Mouse (Mus musculus) stomach, embryonic 15.5 days (tissue): ENCODE data around the gene Hsdl2. TPM values are rescaled to one million over a fixed set of nuclear protein-coding genes. Genes with fewer than 3 reads are reported as not detected.
"Not testable (repeated sequence)": the region's sequence is repeated elsewhere in the genome, so short reads cannot be mapped to it uniquely, and the experiment has no call there.

Source experiments
- ATAC-seq: fragments of 200-750 bp; cut with Nextera tagmentation; 2 replicates; pipeline ENCODE4 v1.8.0; 2017; ENCODE audit warnings: low read depth, moderate number of reproducible peaks, moderate TSS enrichment; ENCODE audit not compliant: insufficient read depth, low FRiP score
- H3K27ac ChIP-seq: fragments of 300-500 bp; sonication (generic); 2 replicates; pipeline ENCODE4 v1.5.1; 2015; ENCODE audit warnings: mild to moderate bottlenecking, inconsistent platforms
- H3K27me3 ChIP-seq: fragments of 300-500 bp; sonication (generic); replicated peaks from 2 replicates; pipeline ENCODE4 v1.6.1; 2015; ENCODE audit warnings: inconsistent platforms
- H3K36me3 ChIP-seq: fragments of 300-500 bp; sonication (generic); 2 replicates; pipeline ENCODE4 v1.6.1; 2015; ENCODE audit warnings: inconsistent platforms
- H3K4me1 ChIP-seq: fragments of 300-500 bp; sonication (generic); 2 replicates; pipeline ENCODE4 v1.6.1; 2015; ENCODE audit warnings: inconsistent platforms
- H3K4me2 ChIP-seq: fragments of 300-500 bp; sonication (generic); 2 replicates; pipeline ENCODE4 v1.6.1; 2015; ENCODE audit warnings: mild to moderate bottlenecking, inconsistent platforms
- H3K4me3 ChIP-seq: fragments of 300-500 bp; sonication (generic); replicated peaks from 2 replicates; pipeline ENCODE4 v1.5.1; 2015; ENCODE audit warnings: inconsistent platforms
- H3K9ac ChIP-seq: fragments of 300-500 bp; sonication (generic); 2 replicates; pipeline ENCODE4 v1.6.1; 2015; ENCODE audit warnings: inconsistent platforms
- H3K9me3 ChIP-seq: fragments of 300-500 bp; sonication (generic); 2 replicates; pipeline ENCODE4 v1.6.1; 2016; ENCODE audit warnings: inconsistent platforms
- WGBS: fragments of 180-500 bp; shearing (Covaris S2); methylation state at CpG from one replicate; pipeline ENCODE4 v1.1.7; 2015; 5-methylcytosine and 5-hydroxymethylcytosine counted together
- polyA plus RNA-seq: library from polyadenylated mRNA; unstranded; fragments of >200 nt; fragmentation: Nextera tagmentation; extraction: Ambion mirVana; gene quantifications from 2 replicates; pipeline ENCODE4 v1.2.1, GENCODE M21; 2015

Gene Hsdl2
- polyA plus RNA-seq, 1 experiment from 2014 or later, result 21.9 TPM

- 80% methylated on average over 6 of the region's 6 CpGs for WGBS
- H3K27me3 ChIP-seq, result no peaks in the 10 kb centered on the region
- H3K9me3 ChIP-seq, result no peaks in the 10 kb centered on the region
- no peak overlapping the region for H3K27ac ChIP-seq
- H3K4me3 ChIP-seq, result no peak overlapping the region
- no peak overlapping the region for H3K4me2 ChIP-seq
- H3K36me3 ChIP-seq, result no peaks in the 10 kb centered on the region
- no peak overlapping the region for H3K9ac ChIP-seq
- no peak for ATAC-seq
- H3K4me1 ChIP-seq, result no peaks in the 10 kb centered on the region
Observed at GRCm38 (mm10) chr4:59567576-59568260, 13.6 kb upstream of the Hsdl2 start.

GRCm38 (mm10) chr4:59569538-59569937, 11.8 kb upstream of the Hsdl2 start:
- no peak overlapping the region for H3K4me3 ChIP-seq
- H3K4me2 ChIP-seq, result no peak overlapping the region
- H3K27ac ChIP-seq, result no peak overlapping the region
- H3K27me3 ChIP-seq, result no peaks in the 10 kb centered on the region
- peak; percentile 53; the same call in 1 of the 2 replicates for ATAC-seq
- WGBS, result 2% methylated on average over 7 of the region's 7 CpGs
- no peak overlapping the region for H3K9ac ChIP-seq
- H3K4me1 ChIP-seq, result no peaks in the 10 kb centered on the region
- no peaks in the 10 kb centered on the region for H3K9me3 ChIP-seq
- H3K36me3 ChIP-seq, result no peaks in the 10 kb centered on the region

- H3K27me3 ChIP-seq, H3K27ac ChIP-seq, H3K36me3 ChIP-seq, H3K4me3 ChIP-seq, ATAC-seq, H3K4me1 ChIP-seq, H3K9ac ChIP-seq, H3K9me3 ChIP-seq, H3K4me2 ChIP-seq: not testable (repeated sequence)
- WGBS, result 93% methylated on average over 8 of the region's 8 CpGs
Observed at GRCm38 (mm10) chr4:59570519-59570918, 10.8 kb upstream of the Hsdl2 start.

GRCm38 (mm10) chr4:59572521-59573118, 8.7 kb upstream of the Hsdl2 start:
- no peaks in the 10 kb centered on the region for H3K4me1 ChIP-seq
- peak; percentile 56; the same call in 1 of the 2 replicates for ATAC-seq
- no peak overlapping the region for H3K27ac ChIP-seq
- H3K4me3 ChIP-seq, result no peak overlapping the region
- no peak overlapping the region for H3K9ac ChIP-seq
- WGBS, result 76% methylated on average over 11 of the region's 11 CpGs
- no peaks in the 10 kb centered on the region for H3K36me3 ChIP-seq
- H3K27me3 ChIP-seq, result no peaks in the 10 kb centered on the region
- H3K4me2 ChIP-seq, result no peak overlapping the region
- no peaks in the 10 kb centered on the region for H3K9me3 ChIP-seq

GRCm38 (mm10) chr4:59575184-59575958, 6.0 kb upstream of the Hsdl2 start:
- no peak for ATAC-seq
- Histone ChIP-seq H3K9me3 (no peaks in the 10 kb centered on the region), H3K4me3 (no peak overlapping the region), H3K9ac (no peak overlapping the region), H3K4me1 (peaks cover 4% of the 10 kb centered on the region), H3K27ac (no peak overlapping the region), H3K4me2 (no peak overlapping the region), H3K27me3 (no peaks in the 10 kb centered on the region), H3K36me3 (no peaks in the 10 kb centered on the region)
- 78% methylated on average over 11 of the region's 11 CpGs for WGBS

- H3K9me3 ChIP-seq, result no peaks in the 10 kb centered on the region
- peak overlapping the region; percentile 87 for H3K27ac ChIP-seq
- H3K9ac ChIP-seq, result peak overlapping the region; percentile 59; the same call in 1 of the 2 replicates
- H3K27me3 ChIP-seq, result no peaks in the 10 kb centered on the region
- no peaks in the 10 kb centered on the region for H3K36me3 ChIP-seq
- peak overlapping the region; percentile 82 for H3K4me3 ChIP-seq
- peak overlapping the region; percentile 83 for H3K4me2 ChIP-seq
- peaks cover 9% of the 10 kb centered on the region for H3K4me1 ChIP-seq
- ATAC-seq, result no peak
- WGBS, result under 1% methylated on average over 23 of the region's 23 CpGs
Observed at GRCm38 (mm10) chr4:59580495-59581281, 675 bp upstream of the Hsdl2 start.

- no peak for ATAC-seq
- H3K9me3 ChIP-seq, result no peaks in the 10 kb centered on the region
- no peak overlapping the region for H3K9ac ChIP-seq
- no peaks in the 10 kb centered on the region for H3K36me3 ChIP-seq
- peak overlapping the region; percentile 83 for H3K4me2 ChIP-seq
- no peak overlapping the region for H3K27ac ChIP-seq
- no peaks in the 10 kb centered on the region for H3K27me3 ChIP-seq
- peaks cover 9% of the 10 kb centered on the region for H3K4me1 ChIP-seq
- peak overlapping the region; percentile 82 for H3K4me3 ChIP-seq
- WGBS, result 15% methylated on average over 6 of the region's 6 CpGs
Observed at GRCm38 (mm10) chr4:59582186-59582585, 823 bp downstream of the Hsdl2 start.

GRCm38 (mm10) chr4:59585097-59585496, 3.7 kb downstream of the Hsdl2 start:
- H3K9ac ChIP-seq, result no peak overlapping the region
- 81% methylated on average over 5 of the region's 5 CpGs for WGBS
- no peak for ATAC-seq
- no peak overlapping the region for H3K27ac ChIP-seq
- H3K36me3 ChIP-seq, result no peaks in the 10 kb centered on the region
- no peak overlapping the region for H3K4me2 ChIP-seq
- H3K9me3 ChIP-seq, result no peaks in the 10 kb centered on the region
- no peak overlapping the region for H3K4me3 ChIP-seq
- H3K27me3 ChIP-seq, result no peaks in the 10 kb centered on the region
- H3K4me1 ChIP-seq, result peaks cover 8% of the 10 kb centered on the region

- no peaks in the 10 kb centered on the region for H3K4me1 ChIP-seq
- H3K4me2 ChIP-seq, result no peak overlapping the region
- 69% methylated on average over 2 of the region's 2 CpGs for WGBS
- no peak for ATAC-seq
- H3K9ac ChIP-seq, result no peak overlapping the region
- no peaks in the 10 kb centered on the region for H3K27me3 ChIP-seq
- H3K4me3 ChIP-seq, result no peak overlapping the region
- H3K9me3 ChIP-seq, result no peaks in the 10 kb centered on the region
- H3K27ac ChIP-seq, result no peak overlapping the region
- no peaks in the 10 kb centered on the region for H3K36me3 ChIP-seq
Observed at GRCm38 (mm10) chr4:59587215-59587871, 6.0 kb downstream of the Hsdl2 start.

- H3K4me2 ChIP-seq, result no peak overlapping the region
- H3K27ac ChIP-seq, result no peak overlapping the region
- no peak overlapping the region for H3K4me3 ChIP-seq
- no peaks in the 10 kb centered on the region for H3K36me3 ChIP-seq
- H3K9me3 ChIP-seq, result no peaks in the 10 kb centered on the region
- 95% methylated on average over 1 of the region's 1 CpGs for WGBS
- no peaks in the 10 kb centered on the region for H3K4me1 ChIP-seq
- ATAC-seq, result no peak
- H3K9ac ChIP-seq, result no peak overlapping the region
- no peaks in the 10 kb centered on the region for H3K27me3 ChIP-seq
Observed at GRCm38 (mm10) chr4:59587872-59588226, 6.5 kb downstream of the Hsdl2 start.

- no peaks in the 10 kb centered on the region for H3K27me3 ChIP-seq
- no peak overlapping the region for H3K4me3 ChIP-seq
- H3K36me3 ChIP-seq, result no peaks in the 10 kb centered on the region
- no peak overlapping the region for H3K27ac ChIP-seq
- H3K4me1 ChIP-seq, result no peaks in the 10 kb centered on the region
- H3K9me3 ChIP-seq, result no peaks in the 10 kb centered on the region
- 68% methylated on average over 2 of the region's 2 CpGs for WGBS
- no peak overlapping the region for H3K9ac ChIP-seq
- no peak overlapping the region for H3K4me2 ChIP-seq
- ATAC-seq, result no peak
Observed at GRCm38 (mm10) chr4:59594614-59595013, 13.3 kb downstream of the Hsdl2 start.
